Mouse (Mus musculus): ENCODE data around the gene Tns3. TPM values are rescaled to one million over a fixed set of nuclear protein-coding genes. Genes with fewer than 3 reads are reported as not detected.
A peak's percentile ranks its signal among the peaks of the same experiment; 100 is the strongest.

Tns3 gene
- polyA plus RNA-seq, 1 experiment from 2014 or later: 16.4 TPM

DNA sequence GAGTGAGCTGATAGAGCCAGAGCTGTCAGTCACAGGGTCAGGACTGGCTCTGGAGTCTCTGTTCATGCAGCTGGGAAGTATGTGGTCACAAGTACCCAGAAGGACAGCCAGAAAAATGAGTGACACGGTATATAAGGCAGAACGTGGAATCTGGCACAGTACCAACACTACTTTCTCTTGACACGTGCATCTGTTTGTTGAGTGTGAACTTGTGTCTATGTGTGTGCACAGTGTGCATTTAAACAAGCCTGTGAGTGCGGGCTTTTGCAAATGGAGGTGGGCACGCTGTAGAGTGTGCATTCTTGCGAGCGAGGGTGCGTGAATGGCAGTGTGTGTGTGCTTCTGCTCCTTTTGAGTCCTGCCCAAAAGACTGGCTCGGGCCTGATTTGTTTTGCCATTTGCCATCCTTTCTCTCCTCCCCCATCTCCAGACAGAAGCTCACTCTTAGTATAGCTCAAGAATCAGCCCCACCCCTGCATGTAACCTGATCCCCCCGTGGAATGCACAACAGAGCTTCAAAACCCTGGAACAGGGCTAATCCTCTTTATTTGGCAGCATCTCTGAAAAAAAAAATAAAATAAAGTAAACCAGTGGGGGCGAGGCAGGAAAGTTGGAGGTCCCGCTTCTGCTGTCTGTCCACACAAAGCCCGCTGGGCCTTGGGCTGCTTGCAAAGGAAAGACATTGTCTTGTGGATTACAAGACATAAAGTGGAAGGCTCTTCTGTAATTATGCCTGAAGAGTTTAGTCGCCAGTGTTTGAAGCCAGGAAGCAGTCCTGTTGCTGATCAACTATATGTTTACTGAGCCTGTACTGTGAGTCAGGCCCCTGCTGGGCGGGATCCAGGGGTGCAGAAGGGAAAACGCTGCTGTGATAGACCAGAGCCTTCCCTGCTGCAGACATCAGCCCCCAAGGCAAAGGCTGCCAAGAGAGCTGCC lies 28.5 kb upstream of the Tns3 start:
- no peaks in the 10 kb centered on the region for H3K27me3 ChIP-seq
- H3K9me3 ChIP-seq (replicated peaks): no peaks in the 10 kb centered on the region
- peaks cover 28% of the 10 kb centered on the region for H3K4me1 ChIP-seq (replicated peaks)
- peak overlapping the region; percentile 53 for H3K4me2 ChIP-seq
- no peaks in the 10 kb centered on the region for H3K36me3 ChIP-seq
- WGBS: 11% methylated on average over 16 of the region's 16 CpGs
- ATAC-seq (replicated peaks; ENCODE audit: insufficient number of reproducible peaks, insufficient read depth, low FRiP score, low read depth): peak; percentile 74
- peak overlapping the region; percentile 21 for H3K4me3 ChIP-seq
- H3K27ac ChIP-seq: peak overlapping the region; percentile 80
- H3K9ac ChIP-seq: no peak overlapping the region

DNA sequence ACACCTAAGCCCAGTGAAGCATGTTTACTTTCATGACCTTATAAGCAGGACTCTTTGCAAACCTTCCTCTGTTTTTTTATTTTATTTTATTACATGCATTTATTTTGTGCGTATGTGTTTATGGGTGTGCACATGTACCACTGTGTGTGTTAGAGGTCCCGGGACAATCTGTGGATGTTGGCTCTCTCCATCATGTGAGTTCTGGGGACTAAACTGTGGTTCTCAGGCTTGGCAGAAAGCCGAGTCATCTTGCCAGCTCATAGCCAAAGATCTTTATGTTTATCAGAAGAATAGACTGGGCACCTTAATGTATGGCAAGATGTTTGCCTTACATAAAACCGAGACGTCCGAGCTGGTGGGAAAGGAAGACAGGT lies 27.8 kb upstream of the Tns3 start:
- peaks cover 28% of the 10 kb centered on the region for H3K4me1 ChIP-seq (replicated peaks)
- H3K36me3 ChIP-seq: no peaks in the 10 kb centered on the region
- 40% methylated on average over 6 of the region's 6 CpGs for WGBS
- no peaks in the 10 kb centered on the region for H3K9me3 ChIP-seq (replicated peaks)
- no peak for ATAC-seq (replicated peaks; ENCODE audit: insufficient number of reproducible peaks, insufficient read depth, low FRiP score, low read depth)
- H3K9ac ChIP-seq: no peak overlapping the region
- no peak overlapping the region for H3K4me3 ChIP-seq
- no peaks in the 10 kb centered on the region for H3K27me3 ChIP-seq
- H3K27ac ChIP-seq: peak overlapping the region; percentile 80
- H3K4me2 ChIP-seq: peak overlapping the region; percentile 53

- H3K27ac ChIP-seq: peak overlapping the region; percentile 80; the same call in 1 of the 2 replicates
- WGBS: 68% methylated on average over 4 of the region's 4 CpGs
- H3K36me3 ChIP-seq: no peaks in the 10 kb centered on the region
- H3K27me3 ChIP-seq: no peaks in the 10 kb centered on the region
- peaks cover 28% of the 10 kb centered on the region for H3K4me1 ChIP-seq (replicated peaks)
- no peak for ATAC-seq (replicated peaks; ENCODE audit: insufficient number of reproducible peaks, insufficient read depth, low FRiP score, low read depth)
- H3K9me3 ChIP-seq (replicated peaks): no peaks in the 10 kb centered on the region
- no peak overlapping the region for H3K4me2 ChIP-seq
- H3K4me3 ChIP-seq: no peak overlapping the region
- no peak overlapping the region for H3K9ac ChIP-seq
Observed at GRCm38 (mm10) chr11:8691605-8692004, 27.3 kb upstream of the Tns3 start.

GRCm38 (mm10) chr11:8690633-8691032 lies 26.3 kb upstream of the Tns3 start:
- Histone ChIP-seq H3K9ac (no peak overlapping the region), H3K4me1 (replicated peaks) (peaks cover 28% of the 10 kb centered on the region), H3K4me3 (no peak overlapping the region), H3K9me3 (replicated peaks) (no peaks in the 10 kb centered on the region), H3K4me2 (no peak overlapping the region), H3K27ac (no peak overlapping the region), H3K27me3 (no peaks in the 10 kb centered on the region), H3K36me3 (no peaks in the 10 kb centered on the region)
- 63% methylated on average over 4 of the region's 4 CpGs for WGBS
- no peak for ATAC-seq (replicated peaks; ENCODE audit: insufficient number of reproducible peaks, insufficient read depth, low FRiP score, low read depth)

- Histone ChIP-seq H3K27ac (no peak overlapping the region), H3K4me3 (no peak overlapping the region), H3K4me2 (no peak overlapping the region), H3K36me3 (no peaks in the 10 kb centered on the region), H3K4me1 (replicated peaks) (peaks cover 28% of the 10 kb centered on the region), H3K9ac (no peak overlapping the region), H3K9me3 (replicated peaks) (no peaks in the 10 kb centered on the region), H3K27me3 (no peaks in the 10 kb centered on the region)
- 75% methylated on average over 7 of the region's 7 CpGs for WGBS
- no peak for ATAC-seq (replicated peaks; ENCODE audit: insufficient number of reproducible peaks, insufficient read depth, low FRiP score, low read depth)
Observed at GRCm38 (mm10) chr11:8689515-8689914, 25.2 kb upstream of the Tns3 start.

- Histone ChIP-seq H3K9ac (no peak overlapping the region), H3K27me3 (no peaks in the 10 kb centered on the region), H3K27ac (no peak overlapping the region), H3K9me3 (replicated peaks) (no peaks in the 10 kb centered on the region), H3K4me2 (no peak overlapping the region), H3K4me3 (no peak overlapping the region), H3K4me1 (replicated peaks) (peaks cover 28% of the 10 kb centered on the region), H3K36me3 (no peaks in the 10 kb centered on the region)
- WGBS: 88% methylated on average over 8 of the region's 8 CpGs
- no peak for ATAC-seq (replicated peaks; ENCODE audit: insufficient number of reproducible peaks, insufficient read depth, low FRiP score, low read depth)
Observed at GRCm38 (mm10) chr11:8688907-8689306, 24.6 kb upstream of the Tns3 start.

DNA sequence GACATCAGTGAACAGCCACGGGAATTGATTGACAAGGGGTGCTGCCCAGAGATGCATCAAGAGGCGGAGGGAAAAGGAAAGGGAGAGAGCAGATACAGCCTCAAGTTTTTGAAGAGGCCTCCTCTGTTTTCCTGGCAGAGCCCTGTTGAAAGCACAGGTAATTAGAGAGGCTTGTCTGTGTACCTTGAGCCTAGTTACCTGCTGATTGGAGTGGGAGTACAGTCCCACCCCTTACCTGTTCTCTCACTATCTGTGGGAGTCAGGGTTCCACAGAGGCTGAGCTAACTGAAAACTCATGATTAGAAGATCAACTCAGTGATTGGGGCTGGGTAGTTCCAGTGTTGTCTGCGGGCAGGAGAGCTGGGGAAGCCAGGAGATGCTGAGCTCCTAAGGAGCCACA lies 22.2 kb upstream of the Tns3 start:
- H3K4me3 ChIP-seq: no peak overlapping the region
- WGBS: 69% methylated on average over 3 of the region's 3 CpGs
- H3K9ac ChIP-seq: no peak overlapping the region
- ATAC-seq (replicated peaks; ENCODE audit: insufficient number of reproducible peaks, insufficient read depth, low FRiP score, low read depth): no peak
- peaks cover 8% of the 10 kb centered on the region; the same call in 1 of the 2 replicates for H3K4me1 ChIP-seq (replicated peaks)
- H3K9me3 ChIP-seq (replicated peaks): no peaks in the 10 kb centered on the region
- no peak overlapping the region for H3K4me2 ChIP-seq
- H3K27me3 ChIP-seq: no peaks in the 10 kb centered on the region
- no peaks in the 10 kb centered on the region for H3K36me3 ChIP-seq
- no peak overlapping the region for H3K27ac ChIP-seq

DNA sequence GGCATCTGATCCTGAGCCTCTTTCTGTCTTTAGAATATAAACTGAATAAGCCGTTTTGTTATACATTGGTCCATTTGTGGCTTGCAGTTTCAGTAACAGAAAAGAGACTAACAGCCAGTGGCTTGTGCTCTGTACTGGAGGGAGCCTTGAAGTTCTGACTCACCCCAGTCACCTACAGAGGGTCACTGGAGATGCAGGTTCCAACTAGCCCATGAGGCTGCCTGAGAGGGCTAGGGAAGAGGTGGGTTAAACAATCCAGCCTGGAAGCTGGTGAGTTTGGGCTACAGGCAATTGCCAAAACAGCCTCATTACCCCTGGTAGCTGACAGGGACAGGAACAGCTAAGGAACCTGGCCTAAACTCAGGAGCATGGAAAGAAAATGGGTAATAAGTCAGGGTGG lies 21.7 kb upstream of the Tns3 start:
- Histone ChIP-seq H3K27ac (no peak overlapping the region), H3K4me1 (replicated peaks) (peaks cover 10% of the 10 kb centered on the region; the same call in 1 of the 2 replicates), H3K36me3 (no peaks in the 10 kb centered on the region), H3K9me3 (replicated peaks) (no peaks in the 10 kb centered on the region), H3K4me2 (no peak overlapping the region), H3K9ac (no peak overlapping the region), H3K4me3 (no peak overlapping the region), H3K27me3 (no peaks in the 10 kb centered on the region)
- 78% methylated on average over 1 of the region's 1 CpGs for WGBS
- ATAC-seq (replicated peaks; ENCODE audit: insufficient number of reproducible peaks, insufficient read depth, low FRiP score, low read depth): no peak

DNA sequence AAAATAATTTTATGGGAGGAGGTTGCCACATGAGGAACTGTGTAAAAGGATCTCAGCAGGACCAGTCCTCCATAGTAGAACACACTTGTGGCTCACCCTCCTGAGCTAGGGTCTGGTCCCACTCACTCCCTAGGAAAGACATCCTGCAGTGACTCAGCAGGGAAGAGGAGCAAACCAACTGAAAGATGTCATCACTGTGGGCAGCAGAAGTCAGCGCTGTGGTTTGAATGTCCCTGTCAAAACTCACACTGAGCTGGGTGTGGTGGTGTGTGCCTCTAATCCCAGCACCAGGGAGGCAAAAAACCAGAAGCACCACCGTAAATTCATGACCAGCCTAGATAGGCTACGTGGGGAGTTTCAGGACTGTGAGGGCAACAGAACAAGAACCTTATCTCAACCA lies 20.9 kb upstream of the Tns3 start:
- peaks cover 13% of the 10 kb centered on the region; the same call in 1 of the 2 replicates for H3K4me1 ChIP-seq (replicated peaks)
- no peak for ATAC-seq (replicated peaks; ENCODE audit: insufficient number of reproducible peaks, insufficient read depth, low FRiP score, low read depth)
- H3K4me2 ChIP-seq: no peak overlapping the region
- no peak overlapping the region for H3K4me3 ChIP-seq
- no peaks in the 10 kb centered on the region for H3K27me3 ChIP-seq
- no peak overlapping the region for H3K27ac ChIP-seq
- WGBS: 59% methylated on average over 3 of the region's 3 CpGs
- H3K9ac ChIP-seq: no peak overlapping the region
- no peaks in the 10 kb centered on the region for H3K36me3 ChIP-seq
- no peaks in the 10 kb centered on the region for H3K9me3 ChIP-seq (replicated peaks)

DNA sequence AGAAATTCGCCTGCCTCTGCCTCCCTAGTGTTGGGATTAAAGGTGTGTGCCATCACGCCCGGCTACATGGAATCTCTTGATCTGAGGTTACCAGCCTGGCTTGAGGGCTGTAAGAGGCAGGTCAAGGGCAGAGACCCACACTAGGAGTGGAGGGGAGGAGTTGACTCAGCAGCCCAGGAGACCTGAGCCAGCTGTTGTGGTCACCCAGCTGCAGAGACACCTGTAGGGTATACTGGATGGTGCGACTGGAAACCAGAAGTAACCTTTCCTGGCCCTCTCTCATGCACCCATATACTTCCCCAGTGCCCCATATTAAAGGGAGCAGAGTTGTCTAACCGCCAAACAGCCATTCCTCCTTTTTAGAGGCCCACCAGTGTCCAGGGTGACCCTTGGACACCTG lies 19.9 kb upstream of the Tns3 start:
- no peak for ATAC-seq (replicated peaks; ENCODE audit: insufficient number of reproducible peaks, insufficient read depth, low FRiP score, low read depth)
- 86% methylated on average over 5 of the region's 5 CpGs for WGBS
- H3K9ac ChIP-seq: no peak overlapping the region
- no peaks in the 10 kb centered on the region for H3K36me3 ChIP-seq
- H3K9me3 ChIP-seq (replicated peaks): no peaks in the 10 kb centered on the region
- no peaks in the 10 kb centered on the region for H3K27me3 ChIP-seq
- H3K27ac ChIP-seq: no peak overlapping the region
- H3K4me3 ChIP-seq: no peak overlapping the region
- peaks cover 13% of the 10 kb centered on the region; the same call in 1 of the 2 replicates for H3K4me1 ChIP-seq (replicated peaks)
- H3K4me2 ChIP-seq: no peak overlapping the region

GRCm38 (mm10) chr11:8681356-8681755 lies 17.0 kb upstream of the Tns3 start:
- H3K4me3 ChIP-seq: no peak overlapping the region
- WGBS: 34% methylated on average over 3 of the region's 3 CpGs
- no peak overlapping the region for H3K9ac ChIP-seq
- no peaks in the 10 kb centered on the region for H3K36me3 ChIP-seq
- no peak overlapping the region for H3K4me2 ChIP-seq
- H3K4me1 ChIP-seq (replicated peaks): peaks cover 13% of the 10 kb centered on the region; the same call in 1 of the 2 replicates
- peak overlapping the region; percentile 45; the same call in 1 of the 2 replicates for H3K27ac ChIP-seq
- no peak for ATAC-seq (replicated peaks; ENCODE audit: insufficient number of reproducible peaks, insufficient read depth, low FRiP score, low read depth)
- no peaks in the 10 kb centered on the region for H3K27me3 ChIP-seq
- H3K9me3 ChIP-seq (replicated peaks): no peaks in the 10 kb centered on the region

- no peaks in the 10 kb centered on the region for H3K36me3 ChIP-seq
- ATAC-seq (replicated peaks; ENCODE audit: insufficient number of reproducible peaks, insufficient read depth, low FRiP score, low read depth): no peak
- no peaks in the 10 kb centered on the region for H3K27me3 ChIP-seq
- H3K9ac ChIP-seq: no peak overlapping the region
- H3K4me1 ChIP-seq (replicated peaks): peaks cover 13% of the 10 kb centered on the region; the same call in 1 of the 2 replicates
- no peak overlapping the region for H3K4me3 ChIP-seq
- H3K4me2 ChIP-seq: no peak overlapping the region
- peak overlapping the region; percentile 45; the same call in 1 of the 2 replicates for H3K27ac ChIP-seq
- H3K9me3 ChIP-seq (replicated peaks): no peaks in the 10 kb centered on the region
- WGBS: 32% methylated on average over 7 of the region's 7 CpGs
Observed at GRCm38 (mm10) chr11:8680650-8681049, 16.3 kb upstream of the Tns3 start.
